Mouse (Mus musculus) cerebellum, adult 18-20 months (tissue): Measurements from ENCODE around the gene Ttc41.
A peak's percentile ranks its signal among the peaks of the same experiment; 100 is the strongest.

ENCODE experiments used
- DNase-seq, 2 experiments: peaks; one replicate each; pipeline ENCODE4 v3.0.0; 2021

Gene Ttc41

DNA sequence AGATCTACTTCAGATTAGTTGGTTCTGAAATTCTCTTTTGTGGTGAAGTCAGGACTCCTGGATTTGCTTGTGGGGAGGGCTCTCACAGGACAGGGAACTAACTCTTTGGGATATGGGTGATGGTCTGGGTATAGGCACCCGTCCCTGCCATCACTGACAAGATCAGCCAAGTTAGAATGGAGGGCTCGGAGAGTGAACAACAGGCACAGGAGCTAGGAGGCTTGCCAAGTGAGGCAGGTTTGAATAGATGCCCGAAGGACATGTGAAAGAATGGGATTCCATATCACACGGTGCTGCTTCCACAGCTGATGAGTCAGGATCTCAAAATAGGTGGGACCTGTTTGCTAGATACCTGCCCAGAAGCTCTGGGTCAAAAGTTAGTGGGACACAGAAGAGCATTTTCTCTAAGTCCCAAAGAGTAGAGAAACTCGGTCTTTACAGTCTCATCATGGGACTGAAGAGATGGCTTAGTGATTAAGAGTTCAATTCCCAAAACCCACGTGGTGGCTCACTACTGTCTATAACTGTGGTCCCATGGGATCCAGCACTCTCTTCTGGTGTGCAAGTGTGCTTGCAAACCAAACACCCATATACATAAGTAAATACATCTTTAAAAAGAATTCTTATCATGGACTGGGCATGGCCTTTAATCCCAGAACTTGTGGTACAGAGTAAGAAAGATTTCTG, 50.3 kb downstream of the Ttc41 start:
- no peak for DNase-seq

- DNase-seq = no peak
Measured at GRCm38 (mm10) chr10:86757724-86758123, 52.1 kb downstream of the Ttc41 start.

DNA sequence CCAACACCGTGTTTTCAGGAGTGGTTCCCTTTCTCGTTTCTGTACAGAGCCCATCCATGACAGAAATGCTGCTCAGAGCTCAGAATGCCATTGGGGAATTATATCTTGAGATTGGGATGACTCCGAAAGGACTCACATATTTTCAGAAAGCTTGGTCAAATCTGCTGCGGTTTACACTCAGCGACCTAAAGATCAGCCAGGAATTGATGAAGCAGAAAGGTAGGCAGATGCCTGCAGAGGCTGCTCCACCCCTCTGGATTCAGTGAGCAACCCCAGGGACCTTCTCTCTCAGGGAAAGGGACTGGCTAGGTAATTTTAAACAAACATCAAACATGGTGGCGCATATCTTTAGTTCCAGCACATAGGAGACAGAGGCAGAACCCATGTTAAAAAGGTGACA, 52.6 kb downstream of the Ttc41 start:
- no peak for DNase-seq

DNA sequence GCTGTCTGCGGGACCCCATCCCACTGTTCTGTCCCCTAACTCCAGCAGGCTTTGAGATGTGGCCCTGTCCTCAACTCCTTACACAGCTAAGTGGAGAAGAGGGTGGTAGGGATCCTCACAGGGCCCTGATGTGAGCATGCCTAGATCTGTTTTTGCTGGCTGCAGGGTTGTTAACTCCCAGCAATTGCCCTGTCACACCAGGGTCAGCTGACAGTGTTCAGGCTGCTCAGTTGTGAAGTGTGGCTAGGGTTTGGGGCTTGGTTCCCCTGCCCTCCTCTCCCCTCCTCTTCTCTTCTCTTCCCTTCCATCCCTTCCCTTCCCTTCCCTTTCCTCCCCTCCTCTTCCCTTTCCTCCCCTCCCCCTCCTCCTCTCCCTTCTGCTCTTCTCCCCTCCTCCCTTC, 55.6 kb downstream of the Ttc41 start:
- DNase-seq = no peak

DNA sequence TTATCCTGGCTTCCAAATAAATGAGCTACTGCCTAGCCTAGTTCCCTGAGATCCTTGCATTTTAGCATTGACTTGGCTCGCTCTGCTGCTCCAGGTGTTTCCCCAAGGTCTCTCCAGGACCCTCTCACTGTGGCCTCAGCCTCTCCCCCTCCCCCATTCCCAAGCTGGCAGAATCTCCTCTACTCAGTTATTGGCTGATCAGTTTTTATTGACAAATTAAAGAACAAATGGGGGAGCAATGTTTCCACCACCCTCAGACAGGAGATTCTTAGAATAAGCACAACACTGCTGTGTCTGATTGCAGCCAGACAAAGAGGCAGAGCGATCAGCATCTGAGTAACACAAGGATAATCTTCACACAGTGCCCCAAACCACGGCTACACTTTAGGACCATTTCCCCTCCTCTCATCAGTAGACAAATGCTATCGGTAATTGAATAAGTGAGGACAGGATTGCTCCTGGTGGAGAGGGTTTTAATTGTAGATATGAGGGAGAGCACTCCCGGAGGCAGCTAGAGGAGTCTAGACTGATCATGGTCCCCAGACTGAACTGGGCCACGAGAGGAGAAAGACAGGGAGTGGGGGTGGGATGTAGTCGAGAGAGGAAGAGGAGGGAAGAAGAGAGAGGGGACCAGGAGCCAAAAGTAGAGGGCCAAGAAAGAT, 56.2 kb downstream of the Ttc41 start:
- no peak for DNase-seq

GRCm38 (mm10) chr10:86762384-86762730, 56.7 kb downstream of the Ttc41 start:
- no peak for DNase-seq

- DNase-seq = no peak
Measured at GRCm38 (mm10) chr10:86763672-86764071, 58.1 kb downstream of the Ttc41 start, which contains the start of gene Gm49358. Gene Gm49358, plus strand, starts transcription at chr10:86763972.

DNA sequence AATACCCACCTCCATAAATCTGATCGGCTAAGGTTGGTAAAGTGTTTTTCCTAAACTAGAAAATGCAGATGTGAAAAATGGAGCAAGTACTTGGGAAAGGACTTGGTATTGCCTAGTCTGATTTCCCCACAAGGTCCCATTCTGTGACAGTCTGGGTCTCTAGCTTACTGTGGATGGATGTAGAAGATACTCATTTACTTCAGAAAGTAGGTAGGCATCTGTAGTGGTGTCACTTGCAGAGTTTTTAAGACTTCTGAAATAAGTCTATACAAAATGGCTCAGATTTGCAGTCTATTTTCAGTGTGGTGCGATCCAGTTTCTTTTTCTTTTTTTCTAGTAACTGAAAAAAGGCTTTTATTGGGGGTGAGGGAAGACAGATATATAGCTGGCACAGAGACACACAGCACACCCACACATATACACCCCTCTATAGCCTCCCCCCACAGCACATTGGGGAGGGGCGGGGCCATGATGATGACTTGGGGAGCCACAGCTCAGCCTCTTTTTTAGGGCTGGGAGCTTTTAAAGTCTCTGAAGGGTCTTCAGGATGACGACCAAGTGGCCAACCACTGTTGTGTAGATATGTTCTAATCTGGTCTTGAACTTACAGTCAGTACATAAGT, 59.8 kb downstream of the Ttc41 start:
- DNase-seq = no peak

DNA sequence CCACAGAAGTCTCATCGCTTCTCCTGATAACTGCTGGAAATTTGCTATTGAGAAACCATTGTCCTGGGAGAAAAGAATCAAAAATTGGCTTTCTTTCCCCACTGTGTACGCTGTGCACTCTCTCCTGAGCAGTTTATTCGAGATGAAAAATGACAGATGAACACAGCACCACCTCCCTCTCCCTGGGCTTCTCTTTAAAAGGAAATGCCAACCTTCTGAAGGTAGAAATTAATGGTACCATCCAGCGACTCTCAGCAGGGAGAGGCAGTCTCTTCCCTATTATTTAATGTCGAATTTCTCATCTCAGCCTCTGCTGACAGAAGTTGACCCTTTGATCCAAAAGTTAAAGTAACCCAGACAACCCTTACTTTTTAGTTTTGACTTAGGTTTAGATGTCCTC, 63.6 kb downstream of the Ttc41 start:
- no peak for DNase-seq

DNA sequence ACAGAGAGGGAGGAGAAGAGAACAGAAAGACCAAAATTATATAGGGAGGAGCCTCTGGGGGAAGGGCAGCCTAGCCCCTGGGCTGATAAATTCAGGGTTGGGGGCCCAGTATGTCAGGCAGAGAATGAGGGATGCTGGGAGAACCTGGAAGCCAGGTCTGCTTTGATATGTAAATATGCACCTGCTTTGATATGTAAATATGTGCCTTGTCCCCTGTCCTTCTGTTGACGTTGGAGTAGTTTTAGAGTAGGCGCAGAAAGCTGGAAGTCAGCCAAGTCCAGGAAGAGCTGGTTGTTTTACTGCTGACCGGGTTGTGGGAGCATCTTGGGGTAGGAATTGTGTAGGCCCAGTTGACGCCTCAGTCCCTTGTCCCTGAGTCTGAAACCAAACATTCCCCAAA, 64.2 kb downstream of the Ttc41 start:
- no peak for DNase-seq

- no peak for DNase-seq
Measured at GRCm38 (mm10) chr10:86771701-86772100, 66.1 kb downstream of the Ttc41 start.

DNA sequence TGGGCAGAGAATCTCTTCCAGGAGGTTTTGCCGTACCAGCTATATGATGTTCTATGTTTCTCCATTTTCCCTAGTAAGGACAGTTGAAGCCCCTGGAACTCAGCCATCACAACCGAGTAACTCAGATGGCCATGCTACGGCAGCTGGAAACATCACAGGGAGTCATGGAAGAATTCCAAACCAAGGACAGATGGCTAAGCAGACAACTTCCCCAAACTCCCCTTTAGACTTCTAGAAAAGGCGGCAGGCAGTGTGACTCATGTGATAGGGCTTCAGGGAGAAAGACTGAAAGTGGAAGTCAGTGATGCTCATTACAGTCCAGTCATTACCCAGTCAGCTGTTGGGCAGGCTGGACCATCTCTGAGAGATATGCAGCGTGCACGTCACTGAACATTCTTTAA, 66.6 kb downstream of the Ttc41 start:
- DNase-seq = no peak

DNA sequence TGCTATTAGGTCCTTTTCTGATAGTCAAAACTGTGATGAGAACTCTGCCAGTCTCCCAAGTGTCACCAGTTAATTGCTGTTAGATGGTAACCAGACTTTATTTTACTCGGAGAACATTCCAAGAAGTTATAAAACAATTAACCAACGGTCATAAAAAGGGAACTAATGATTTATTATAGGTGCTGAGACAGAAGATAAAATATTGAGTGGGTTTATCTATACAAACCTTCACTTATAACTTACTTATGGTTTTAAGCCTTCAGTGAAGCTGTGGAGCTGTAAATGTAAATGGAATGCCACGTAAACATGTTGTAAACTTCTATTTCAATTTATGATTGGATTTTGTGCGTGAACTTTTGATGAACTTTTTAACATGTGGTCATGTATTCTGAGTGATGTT, 67.7 kb downstream of the Ttc41 start:
- DNase-seq = no peak

DNA sequence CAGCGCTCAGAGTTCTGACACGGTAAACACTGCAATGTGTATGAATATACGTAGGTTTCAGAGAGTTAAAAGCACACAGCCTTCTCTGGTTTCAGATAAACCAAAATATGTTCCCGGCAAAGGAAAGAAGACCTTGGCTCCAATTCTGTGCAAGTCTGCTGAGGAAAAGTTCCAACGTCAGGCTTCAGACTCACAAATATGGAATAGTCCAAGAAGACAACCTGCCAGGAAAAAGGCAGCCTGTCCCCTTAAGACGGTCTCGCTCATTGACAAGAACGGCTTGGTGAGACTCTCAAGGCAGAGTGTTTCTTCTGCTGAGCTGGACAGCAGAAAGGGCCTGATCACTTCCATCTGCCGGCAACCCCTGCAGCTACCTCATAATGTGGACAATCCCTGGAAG, 70.7 kb downstream of the Ttc41 start:
- no peak for DNase-seq

DNA sequence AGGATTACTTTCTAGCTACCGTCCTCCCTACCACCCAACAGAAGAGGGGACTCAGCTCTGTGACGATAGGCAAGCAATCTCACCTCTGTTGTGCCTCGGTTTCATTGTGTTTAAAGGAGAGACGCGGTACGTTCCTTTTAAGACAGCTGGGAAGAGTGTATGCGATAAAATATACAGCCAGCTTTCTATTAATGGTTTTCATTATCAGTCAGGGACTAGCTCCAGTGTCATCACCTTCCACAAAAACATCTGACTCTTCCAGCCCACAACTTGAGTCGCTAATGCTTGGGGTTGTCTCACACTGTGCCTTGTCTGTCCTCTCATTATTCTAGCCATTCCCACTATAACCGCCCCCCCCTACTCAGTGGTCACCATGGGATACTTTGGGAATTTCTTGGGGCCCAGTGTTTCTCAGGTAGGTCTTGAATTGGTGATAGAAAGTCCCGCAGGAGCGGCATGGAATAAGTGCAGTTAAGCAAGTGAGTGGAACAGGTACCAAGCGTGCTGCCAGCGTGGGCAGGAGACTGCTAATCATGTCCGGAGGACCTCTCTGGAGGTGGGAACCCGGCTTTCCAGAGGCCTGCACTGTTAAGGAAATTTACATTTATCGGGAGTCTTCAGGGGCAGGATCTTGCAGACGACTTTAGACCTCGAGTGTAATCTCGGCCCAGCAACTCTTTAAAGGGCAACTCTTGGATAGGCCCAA, 72.2 kb downstream of the Ttc41 start:
- DNase-seq = no peak

- DNase-seq = peak; percentile 96 to 99
Measured at GRCm38 (mm10) chr10:86778398-86779116, 72.9 kb downstream of the Ttc41 start, which contains the start of gene Nt5dc3. Gene Nt5dc3, plus strand, starts transcription at chr10:86779005.

DNA sequence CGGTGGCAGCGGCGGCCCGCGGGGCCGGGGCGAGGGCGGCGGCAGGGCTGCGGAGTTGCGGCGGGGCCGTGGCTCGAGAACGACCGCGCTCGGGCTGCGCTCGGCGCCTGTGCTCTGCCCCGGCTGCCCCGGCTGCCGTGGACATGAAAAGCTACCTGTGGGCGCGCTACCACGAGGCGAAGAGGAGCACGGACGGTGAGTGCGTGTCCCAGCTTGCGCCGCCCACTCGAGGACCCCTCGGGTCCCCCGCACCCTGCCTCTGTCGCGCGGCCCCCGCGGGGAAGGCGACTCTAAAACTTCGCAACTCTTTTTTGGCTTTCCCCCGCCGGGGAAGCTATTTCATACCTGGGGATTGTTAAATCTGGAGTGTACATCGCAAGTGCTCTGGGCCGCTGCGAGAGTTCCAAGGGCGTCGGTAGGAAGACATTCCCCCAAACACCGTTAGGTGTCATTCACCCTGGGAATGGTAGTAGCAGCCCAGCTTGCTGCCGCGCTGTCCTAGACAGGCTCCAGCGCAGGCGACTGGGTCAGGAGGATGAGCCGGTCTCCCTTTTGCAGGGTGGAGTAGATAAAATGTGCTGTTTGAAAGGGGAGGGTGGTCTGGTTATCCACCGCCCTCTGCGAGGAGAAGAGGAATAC, 73.6 kb downstream of the Ttc41 start:
- DNase-seq = peak; percentile 51 to 65

DNA sequence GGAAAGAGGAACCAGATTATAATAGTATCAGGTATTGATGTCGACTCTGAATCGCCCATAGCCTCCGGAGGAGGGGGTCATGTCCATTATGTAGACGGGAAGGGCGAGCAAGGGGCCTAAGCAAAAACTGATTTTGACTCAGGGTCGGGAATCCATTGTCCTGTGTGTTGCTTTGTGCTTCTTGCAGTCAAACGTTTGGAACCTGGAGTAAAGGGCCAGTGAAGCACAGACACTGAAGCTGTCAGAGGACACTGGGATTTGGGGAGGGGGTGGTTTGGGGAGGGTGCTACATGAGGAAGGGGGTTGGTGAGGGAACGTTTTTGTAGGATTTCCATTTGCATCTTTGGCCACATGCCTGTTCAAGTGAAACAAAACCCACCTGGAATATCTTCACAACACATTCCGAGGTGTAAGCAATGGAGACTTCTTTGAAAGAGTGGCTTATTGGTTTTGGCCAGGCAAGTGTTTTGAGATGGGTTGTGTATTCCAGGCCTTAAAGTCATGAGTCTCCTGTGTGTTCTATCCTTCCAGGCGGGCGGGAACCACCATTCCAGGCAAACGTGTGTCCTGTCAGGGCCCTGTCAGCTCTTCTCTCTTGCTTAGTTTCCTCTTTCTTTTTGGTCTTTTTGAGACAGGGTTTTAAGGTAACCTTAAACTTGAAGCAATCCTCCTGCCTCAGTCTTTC, 74.3 kb downstream of the Ttc41 start:
- no peak for DNase-seq

DNA sequence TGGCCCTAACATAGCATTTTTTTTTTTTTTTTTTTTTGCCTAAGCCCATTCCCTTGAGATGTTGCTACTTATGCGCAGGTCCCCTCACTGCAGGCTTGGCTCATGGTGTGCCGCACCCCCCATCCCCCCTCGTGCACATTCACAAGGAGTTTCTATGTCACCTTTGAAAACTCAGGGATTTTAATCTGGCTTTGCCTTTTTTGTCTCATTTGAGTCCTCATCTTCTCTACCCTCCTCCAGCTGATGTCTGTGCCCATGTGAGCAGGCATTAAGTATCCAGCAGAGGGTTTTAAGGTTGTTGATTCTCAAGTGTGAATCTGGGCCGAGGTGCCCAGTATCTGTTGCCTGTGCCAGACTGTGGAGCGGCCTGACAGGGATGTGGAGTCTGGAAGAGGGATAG, 76.0 kb downstream of the Ttc41 start:
- no peak for DNase-seq

DNA sequence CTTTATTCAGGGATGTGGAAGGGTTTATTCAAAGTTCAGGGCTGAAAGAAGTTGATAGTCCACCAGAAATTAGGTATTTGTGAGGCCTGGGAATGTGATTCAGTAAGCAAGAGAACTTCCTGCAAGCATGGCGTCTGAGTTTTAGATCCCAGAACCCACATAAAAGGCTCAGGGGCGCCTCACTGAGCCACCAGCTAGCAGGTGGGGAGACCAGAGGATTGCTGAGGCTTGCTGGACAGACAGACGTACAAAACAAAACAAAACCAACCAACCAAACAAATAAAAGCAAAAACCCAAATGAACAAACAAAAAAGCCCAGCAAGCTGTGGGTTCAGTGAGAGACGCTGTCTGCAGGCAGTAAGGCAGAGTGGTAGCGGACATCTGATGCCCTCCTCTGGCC, 77.0 kb downstream of the Ttc41 start:
- DNase-seq = no peak

DNA sequence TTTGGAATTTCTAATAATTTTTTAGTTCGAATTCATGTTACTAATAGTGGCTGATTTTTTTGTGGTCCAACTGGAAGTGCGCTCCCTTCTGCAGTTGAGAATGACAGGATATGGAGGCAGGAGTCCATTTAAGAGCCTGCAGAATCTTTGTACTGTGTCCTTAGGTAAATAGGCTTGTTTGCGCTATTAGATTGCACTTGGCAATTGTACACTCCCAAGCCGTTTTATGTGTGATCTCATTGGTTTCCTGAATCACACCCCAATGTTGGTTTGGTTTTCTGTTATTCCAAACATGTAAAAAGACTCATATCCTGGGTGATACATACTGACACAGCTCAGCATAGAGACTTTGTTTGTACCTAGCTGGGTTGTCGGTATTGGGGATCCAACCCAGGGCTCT, 78.0 kb downstream of the Ttc41 start:
- no peak for DNase-seq

GRCm38 (mm10) chr10:86784126-86784675, 78.6 kb downstream of the Ttc41 start:
- no peak for DNase-seq
